Mouse (Mus musculus) forebrain, embryonic 16.5 days (tissue): ENCODE results near the gene Entpd6. TPM values are rescaled to one million over a fixed set of nuclear protein-coding genes. Genes with fewer than 3 reads are reported as not detected.

Experiments
- ATAC-seq: fragments of 200-750 bp; cut with Nextera tagmentation; 2 replicates; pipeline ENCODE4 v1.8.0; 2017; ENCODE audit warnings: mild to moderate bottlenecking, moderate library complexity
- H3K27ac ChIP-seq: fragments of 300-500 bp; sonication (generic); 2 replicates; pipeline ENCODE4 v1.5.1; 2014; ENCODE audit warnings: low read length, control low read depth
- H3K27me3 ChIP-seq: fragments of 300-500 bp; sonication (generic); replicated peaks from 2 replicates; pipeline ENCODE4 v1.6.1; 2014; ENCODE audit warnings: low read length; ENCODE audit not compliant: control insufficient read depth, insufficient read depth
- H3K36me3 ChIP-seq: fragments of 300-500 bp; sonication (generic); 2 replicates; pipeline ENCODE4 v1.6.1; 2014; ENCODE audit not compliant: control insufficient read depth, insufficient read depth
- H3K4me1 ChIP-seq: fragments of 300-500 bp; sonication (generic); replicated peaks from 2 replicates; pipeline ENCODE4 v1.6.1; 2014; ENCODE audit warnings: low read length; ENCODE audit not compliant: control insufficient read depth, insufficient read depth
- H3K4me2 ChIP-seq: fragments of 300-500 bp; sonication (generic); 2 replicates; pipeline ENCODE4 v1.6.1; 2014; ENCODE audit warnings: mild to moderate bottlenecking, low read length, control low read depth
- H3K4me3 ChIP-seq: fragments of 300-500 bp; sonication (generic); replicated peaks from 2 replicates; pipeline ENCODE4 v1.5.1; 2014; ENCODE audit warnings: mild to moderate bottlenecking, low read length, control low read depth
- H3K9ac ChIP-seq: fragments of 300-500 bp; sonication (generic); replicated peaks from 2 replicates; pipeline ENCODE4 v1.6.1; 2014; ENCODE audit warnings: low read depth, low read length, control low read depth
- H3K9me3 ChIP-seq: fragments of 300-500 bp; sonication (generic); 2 replicates; pipeline ENCODE4 v1.6.1; 2016; ENCODE audit warnings: low read length; ENCODE audit not compliant: control insufficient read depth
- WGBS: fragments of 180-500 bp; shearing (Covaris S2); extraction: QIAGEN DNeasy Blood & Tissue Kit; methylation state at CpG from one replicate; pipeline ENCODE4 v1.1.7; 2014; 5-methylcytosine and 5-hydroxymethylcytosine counted together
- polyA plus RNA-seq: library from polyadenylated mRNA; unstranded; fragments of >200 nt; fragmentation: Nextera tagmentation; extraction: Ambion mirVana; gene quantifications from 2 replicates; pipeline ENCODE4 v1.2.1, GENCODE M21; 2015

Entpd6 gene
- polyA plus RNA-seq, 1 experiment from 2014 or later: 62.3 TPM

- Histone ChIP-seq H3K4me2 (peak overlapping the region; percentile 94), H3K4me3 (no peak overlapping the region; the same call in 1 of the 2 replicates), H3K27ac (no peak overlapping the region), H3K36me3 (peaks cover 3% of the 10 kb centered on the region; the same call in 1 of the 2 replicates), H3K9me3 (no peaks in the 10 kb centered on the region), H3K9ac (0 out of 2 replicates have a peak overlapping the region, but pooled peaks have one; percentile 20), H3K4me1 (peaks cover 9% of the 10 kb centered on the region), H3K27me3 (0 out of 2 replicates have a peak, but pooled peaks cover 3% of the 10 kb centered on the region)
- WGBS: 80% methylated on average over 13 of the region's 13 CpGs
- no peak for ATAC-seq
Observed at GRCm38 (mm10) chr2:150750129-150750979, 1.5 kb downstream of the Entpd6 start.

DNA sequence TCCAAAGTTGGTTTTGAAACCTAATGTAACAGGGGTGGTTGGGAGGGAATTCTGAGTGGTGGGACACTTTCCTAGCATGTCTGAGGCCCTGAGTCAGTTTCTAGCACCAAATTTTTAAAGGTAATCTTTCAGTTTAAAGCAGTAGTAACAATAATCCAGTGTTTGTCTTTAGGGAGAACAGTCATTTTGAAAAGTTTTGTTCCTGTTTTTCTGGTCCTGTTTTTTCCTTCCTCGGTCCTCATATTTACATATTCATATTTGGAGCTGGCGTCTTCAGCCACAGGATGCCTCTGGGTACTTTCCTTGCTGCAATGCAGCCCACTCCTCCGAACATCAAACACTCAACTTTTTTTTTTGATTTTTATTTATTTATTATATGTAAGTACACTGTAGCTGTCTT is 6.2 kb downstream of the Entpd6 start:
- Histone ChIP-seq H3K36me3 (peaks cover 9% of the 10 kb centered on the region), H3K27me3 (no peaks in the 10 kb centered on the region)

DNA sequence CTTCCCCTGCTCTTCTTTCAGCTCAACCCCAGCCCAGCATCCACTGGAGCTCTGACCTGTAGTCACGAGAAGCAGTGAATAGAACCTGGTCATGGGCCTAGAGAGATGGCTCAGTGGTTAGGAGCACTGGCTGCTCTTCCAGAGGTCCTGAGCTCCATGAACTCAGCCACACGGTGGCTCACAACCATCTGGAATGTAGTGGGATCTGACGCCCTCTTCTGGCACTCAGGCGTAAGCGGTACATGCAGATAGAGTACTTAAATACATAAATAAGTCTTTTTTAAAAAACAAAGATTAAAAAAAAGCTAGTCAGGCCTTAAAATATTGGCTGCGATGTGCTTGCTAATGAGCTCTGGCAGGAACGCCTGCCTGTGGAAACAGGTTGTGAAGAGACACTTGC is 12.6 kb downstream of the Entpd6 start:
- Histone ChIP-seq H3K36me3 (peaks cover 23% of the 10 kb centered on the region), H3K27ac (no peak overlapping the region), H3K4me2 (no peak overlapping the region), H3K9me3 (no peaks in the 10 kb centered on the region), H3K4me3 (no peak overlapping the region), H3K4me1 (no peaks in the 10 kb centered on the region), H3K9ac (no peak overlapping the region), H3K27me3 (no peaks in the 10 kb centered on the region)
- WGBS: 71% methylated on average over 7 of the region's 7 CpGs
- no peak for ATAC-seq

More for the DNA sequence above, 6.2 kb downstream of the Entpd6 start:
- no peak overlapping the region for H3K4me2 ChIP-seq
- no peaks in the 10 kb centered on the region for H3K9me3 ChIP-seq
- WGBS: 93% methylated on average over 3 of the region's 3 CpGs
- H3K4me1 ChIP-seq: peaks cover 2% of the 10 kb centered on the region
- H3K9ac ChIP-seq: no peak overlapping the region
- no peak for ATAC-seq
- no peak overlapping the region for H3K4me3 ChIP-seq
- H3K27ac ChIP-seq: no peak overlapping the region

GRCm38 (mm10) chr2:150765619-150766018 is 16.8 kb downstream of the Entpd6 start:
- H3K27ac ChIP-seq: peak overlapping the region; percentile 2; the same call in 1 of the 2 replicates
- WGBS: 11% methylated on average over 2 of the region's 2 CpGs
- no peak overlapping the region for H3K9ac ChIP-seq
- H3K9me3 ChIP-seq: no peaks in the 10 kb centered on the region
- H3K4me2 ChIP-seq: no peak overlapping the region
- no peaks in the 10 kb centered on the region for H3K27me3 ChIP-seq
- no peak overlapping the region for H3K4me3 ChIP-seq
- H3K4me1 ChIP-seq: peaks cover 4% of the 10 kb centered on the region
- peak; percentile 79 for ATAC-seq
- peaks cover 17% of the 10 kb centered on the region for H3K36me3 ChIP-seq

DNA sequence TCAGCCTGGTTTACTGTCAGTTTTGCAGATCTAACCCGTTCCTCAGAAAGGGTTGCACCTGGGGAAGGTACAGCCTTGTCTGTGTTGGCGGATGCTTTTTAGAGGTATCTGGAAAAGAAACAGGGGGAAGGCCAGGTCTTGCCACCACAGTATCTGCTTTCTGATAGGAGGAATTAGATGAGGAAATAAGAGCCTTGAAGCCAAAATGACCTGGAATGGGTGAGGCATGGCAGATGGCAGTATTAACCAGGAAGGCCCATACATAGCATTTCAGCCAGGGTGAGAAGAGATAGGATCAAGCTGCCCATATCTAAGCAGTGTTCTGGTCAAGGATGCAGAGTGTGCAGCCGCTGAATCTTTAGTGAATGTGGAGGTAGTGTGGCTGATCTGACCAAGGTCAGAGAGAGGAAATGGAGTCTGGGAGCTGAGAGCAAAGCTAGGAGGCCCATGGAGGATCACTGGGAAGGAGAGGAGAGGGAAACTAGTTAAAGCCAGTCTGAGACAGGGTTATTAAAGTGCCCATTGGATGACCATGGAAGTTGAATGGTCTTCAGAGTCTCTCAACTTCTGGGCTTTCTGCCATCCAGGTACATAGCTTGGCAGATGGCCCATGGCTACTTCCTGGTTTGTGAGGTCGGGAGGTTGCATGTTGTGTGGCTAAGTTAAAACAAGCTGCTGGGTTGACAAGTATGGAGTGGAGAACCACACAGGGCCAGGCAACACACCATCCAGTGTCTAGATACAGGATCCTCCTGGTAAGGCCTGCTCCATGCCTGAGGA is 17.4 kb downstream of the Entpd6 start:
- no peak overlapping the region for H3K4me3 ChIP-seq
- peaks cover 11% of the 10 kb centered on the region for H3K4me1 ChIP-seq
- 82% methylated on average over 4 of the region's 4 CpGs for whole genome bisulfite sequencing
- no peak overlapping the region for H3K9ac ChIP-seq
- H3K36me3 ChIP-seq: peaks cover 11% of the 10 kb centered on the region
- ATAC-seq: no peak
- H3K27me3 ChIP-seq: no peaks in the 10 kb centered on the region
- 0 out of 2 replicates have a peak overlapping the region, but pooled peaks have one; percentile 2 for H3K27ac ChIP-seq
- H3K9me3 ChIP-seq: no peaks in the 10 kb centered on the region
- H3K4me2 ChIP-seq: no peak overlapping the region

DNA sequence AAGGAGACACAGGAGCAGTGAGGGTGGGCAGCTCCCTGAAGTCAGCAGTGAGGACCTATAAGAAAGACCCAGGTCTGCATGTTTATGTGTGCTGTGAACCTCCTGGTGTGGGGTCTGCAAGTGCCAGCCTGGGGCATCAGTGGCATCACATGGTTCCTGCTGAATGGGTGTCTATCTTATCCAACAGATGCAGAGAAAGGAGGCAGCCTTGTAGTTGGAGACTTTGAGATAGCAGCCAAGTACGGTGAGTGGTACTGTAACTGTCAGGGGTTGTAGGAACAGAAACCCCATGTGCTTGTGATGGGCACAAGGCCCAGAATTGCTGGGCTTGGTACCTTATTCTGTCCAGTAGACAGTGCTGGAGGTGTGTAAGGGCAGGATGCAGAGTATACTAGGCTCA is 19.8 kb downstream of the Entpd6 start:
- H3K4me3 ChIP-seq: no peak overlapping the region
- no peak for ATAC-seq
- no peaks in the 10 kb centered on the region for H3K27me3 ChIP-seq
- H3K4me2 ChIP-seq: no peak overlapping the region
- WGBS: 88% methylated on average over 1 of the region's 1 CpGs
- no peak overlapping the region for H3K9ac ChIP-seq
- no peak overlapping the region for H3K27ac ChIP-seq
- peaks cover 5% of the 10 kb centered on the region for H3K36me3 ChIP-seq
- H3K9me3 ChIP-seq: no peaks in the 10 kb centered on the region
- peaks cover 23% of the 10 kb centered on the region for H3K4me1 ChIP-seq

DNA sequence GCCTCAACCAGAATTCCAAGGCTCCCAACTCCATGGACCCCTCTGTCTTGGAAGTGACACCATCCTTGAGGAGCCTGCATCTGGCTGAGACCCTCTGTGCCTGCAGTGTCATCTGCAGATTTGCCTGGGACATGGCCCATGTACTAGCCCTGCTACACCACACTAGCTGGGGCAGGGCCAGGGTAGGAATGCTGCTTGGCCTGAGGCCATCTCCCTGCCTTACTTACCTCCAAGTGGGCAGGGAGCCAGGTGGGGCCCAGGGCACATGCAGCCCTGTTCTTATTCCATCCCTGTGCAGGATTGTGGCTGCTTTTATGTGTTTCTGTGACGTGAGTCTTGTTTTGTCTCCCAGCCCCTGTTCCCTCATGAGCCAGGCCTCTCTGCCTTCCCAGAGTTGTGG is 21.9 kb downstream of the Entpd6 start:
- H3K4me3 ChIP-seq: no peak overlapping the region
- H3K4me1 ChIP-seq: peaks cover 23% of the 10 kb centered on the region
- H3K4me2 ChIP-seq: no peak overlapping the region
- 40% methylated on average over 1 of the region's 1 CpGs for WGBS
- H3K27ac ChIP-seq: peak overlapping the region; percentile 51
- no peaks in the 10 kb centered on the region for H3K9me3 ChIP-seq
- peak; percentile 65 for ATAC-seq
- no peak overlapping the region for H3K9ac ChIP-seq
- peaks cover 5% of the 10 kb centered on the region for H3K36me3 ChIP-seq
- no peaks in the 10 kb centered on the region for H3K27me3 ChIP-seq

- Histone ChIP-seq H3K27me3 (no peaks in the 10 kb centered on the region), H3K9me3 (no peaks in the 10 kb centered on the region), H3K27ac (peak overlapping the region; percentile 51), H3K36me3 (peaks cover 5% of the 10 kb centered on the region), H3K4me2 (no peak overlapping the region), H3K9ac (no peak overlapping the region), H3K4me3 (no peak overlapping the region), H3K4me1 (peaks cover 23% of the 10 kb centered on the region)
- ATAC-seq: no peak
- WGBS: 54% methylated on average over 6 of the region's 6 CpGs
Observed at GRCm38 (mm10) chr2:150771169-150771568, 22.3 kb downstream of the Entpd6 start.

GRCm38 (mm10) chr2:150771996-150772395 is 23.2 kb downstream of the Entpd6 start:
- H3K27me3 ChIP-seq: no peaks in the 10 kb centered on the region
- no peak for ATAC-seq
- no peak overlapping the region for H3K27ac ChIP-seq
- peaks cover 23% of the 10 kb centered on the region for H3K4me1 ChIP-seq
- 83% methylated on average over 8 of the region's 8 CpGs for WGBS
- no peak overlapping the region for H3K4me3 ChIP-seq
- peaks cover 5% of the 10 kb centered on the region for H3K36me3 ChIP-seq
- H3K4me2 ChIP-seq: no peak overlapping the region
- H3K9ac ChIP-seq: no peak overlapping the region
- H3K9me3 ChIP-seq: no peaks in the 10 kb centered on the region
